Mouse (Mus musculus) heart, adult 2 months (tissue): ENCODE measurements around the gene Shisa2.

Source experiments
- CTCF ChIP-seq: fragments of 200-600 bp; IDR thresholded peaks from 2 replicates; pipeline ENCODE4 v1.8.1; 2022; ENCODE audit warnings: antibody characterized with exemption, mild to moderate bottlenecking, moderate library complexity
- POLR2A ChIP-seq: fragments of 200-500 bp; IDR thresholded peaks from 2 replicates; pipeline ENCODE4 v1.6.1; 2011; ENCODE audit warnings: mild to moderate bottlenecking, low read depth, low read length, control low read depth; ENCODE audit not compliant: insufficient read depth

DNA sequence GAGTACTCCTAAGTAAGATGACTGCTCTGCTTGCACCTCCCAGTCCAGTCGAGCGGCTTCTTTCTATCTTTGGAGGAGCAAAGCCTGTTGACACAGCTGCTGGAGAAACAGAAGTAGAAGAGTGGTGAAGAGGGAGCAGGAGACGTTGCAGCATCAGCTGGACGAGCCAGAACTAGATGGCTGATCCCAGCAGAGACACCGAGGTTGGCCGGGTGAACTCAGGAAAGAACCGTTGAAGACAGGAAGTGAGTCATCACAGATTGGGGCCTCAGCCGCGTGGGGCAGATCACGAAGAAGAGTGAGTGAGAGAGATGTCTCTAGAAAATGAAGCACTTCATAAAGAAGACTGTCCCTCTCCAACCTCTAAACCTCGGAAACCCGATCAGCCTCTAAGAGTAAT is 18.5 kb downstream of the Shisa2 start:
- TF ChIP-seq CTCF (no peak), POLR2A (no peak)
